Mouse (Mus musculus) lung, postnatal 0 days (tissue): ENCODE data around the gene Plxnb2. TPM values are rescaled to one million over a fixed set of nuclear protein-coding genes. Genes with fewer than 3 reads are reported as not detected.

Experiments
- ATAC-seq: fragments of 200-750 bp; cut with Nextera tagmentation; 2 replicates; pipeline ENCODE4 v1.8.0; 2017; ENCODE audit warnings: moderate library complexity
- DNase-seq: peaks from one replicate; pipeline ENCODE4 v3.0.0-alpha.2; 2016; ENCODE audit warnings: low spot score
- H3K27ac ChIP-seq: fragments of 300-500 bp; sonication (generic); 2 replicates; pipeline ENCODE4 v1.5.1; 2014; ENCODE audit warnings: antibody characterized with exemption, mild to moderate bottlenecking, low read length, mixed read lengths
- H3K27me3 ChIP-seq: fragments of 300-500 bp; sonication (generic); replicated peaks from 2 replicates; pipeline ENCODE4 v1.6.1; 2014; ENCODE audit warnings: low read length, mixed read lengths; ENCODE audit not compliant: insufficient read depth
- H3K36me3 ChIP-seq: fragments of 300-500 bp; sonication (generic); 2 replicates; pipeline ENCODE4 v1.6.1; 2014; ENCODE audit warnings: low read length, mixed read lengths; ENCODE audit not compliant: insufficient read depth
- H3K4me1 ChIP-seq: fragments of 300-500 bp; sonication (generic); 2 replicates; pipeline ENCODE4 v1.6.1; 2014; ENCODE audit warnings: antibody characterized with exemption, low read depth, low read length, mixed read lengths; ENCODE audit not compliant: insufficient read depth
- H3K4me2 ChIP-seq: fragments of 300-500 bp; sonication (generic); replicated peaks from 2 replicates; pipeline ENCODE4 v1.6.1; 2014; ENCODE audit warnings: low read depth, mild to moderate bottlenecking, low read length, moderate library complexity, mixed read lengths
- H3K4me3 ChIP-seq: fragments of 300-500 bp; sonication (generic); 2 replicates; pipeline ENCODE4 v1.5.1; 2014; ENCODE audit warnings: low read depth, low read length
- H3K9ac ChIP-seq: fragments of 300-500 bp; sonication (generic); replicated peaks from 2 replicates; pipeline ENCODE4 v1.6.1; 2014; ENCODE audit warnings: low read depth, mild to moderate bottlenecking
- H3K9me3 ChIP-seq: fragments of 300-500 bp; sonication (generic); 2 replicates; pipeline ENCODE4 v1.6.1; 2016; ENCODE audit warnings: low read length, mixed read lengths
- CTCF ChIP-seq: IDR thresholded peaks from 2 replicates; pipeline ENCODE4 v1.5.1; 2016; ENCODE audit warnings: antibody characterized with exemption, mild to moderate bottlenecking
- EP300 ChIP-seq: IDR thresholded peaks from 2 replicates; pipeline ENCODE4 v1.6.1; 2016; ENCODE audit warnings: antibody characterized with exemption, mild to moderate bottlenecking, control low read depth
- WGBS: fragments of 180-500 bp; shearing (Covaris S2); extraction: QIAGEN DNeasy Blood & Tissue Kit; methylation state at CpG from one replicate; pipeline ENCODE4 v1.1.7; 2014; 5-methylcytosine and 5-hydroxymethylcytosine counted together
- polyA plus RNA-seq: library from polyadenylated mRNA; unstranded; fragments of >200 nt; fragmentation: Nextera tagmentation; extraction: Ambion mirVana; gene quantifications from 2 replicates; pipeline ENCODE4 v1.2.1, GENCODE M21; 2015

Plxnb2 gene
- polyA plus RNA-seq, 1 experiment from 2014 or later, result 73.1 TPM

- Histone ChIP-seq H3K36me3 (no peaks in the 10 kb centered on the region), H3K9ac (no peak overlapping the region), H3K9me3 (no peaks in the 10 kb centered on the region), H3K27ac (no peak overlapping the region), H3K4me1 (peaks cover 12% of the 10 kb centered on the region; the same call in 1 of the 2 replicates), H3K4me2 (no peak overlapping the region), H3K27me3 (no peaks in the 10 kb centered on the region), H3K4me3 (no peak overlapping the region)
- TF ChIP-seq EP300, result no peak
- TF ChIP-seq CTCF, result no peak
- DNase-seq, result no peak
- ATAC-seq, result no peak
Measured at GRCm38 (mm10) chr15:89130245-89130644, 50.3 kb downstream of the Plxnb2 start.

- Histone ChIP-seq H3K36me3 (no peaks in the 10 kb centered on the region), H3K4me3 (peak within 1 kb of the TSS; percentile 51), H3K27me3 (no peaks in the 10 kb centered on the region), H3K4me1 (peaks cover 12% of the 10 kb centered on the region; the same call in 1 of the 2 replicates), H3K9ac (peak within 1 kb of the TSS; percentile 68), H3K27ac (peak within 1 kb of the TSS; percentile 78), H3K4me2 (peak within 1 kb of the TSS; percentile 60), H3K9me3 (no peaks in the 10 kb centered on the region)
- ATAC-seq (peak; percentile 88), DNase-seq (peak; percentile 89)
- 3% methylated on average over 36 of the region's 36 CpGs for WGBS
- TF ChIP-seq CTCF, result peak; percentile 96
- no peak; the same call in 1 of the 2 replicates for TF ChIP-seq EP300
Measured at GRCm38 (mm10) chr15:89128382-89129350, 51.9 kb downstream of the Plxnb2 start, which contains the start of gene Hdac10. TSS of gene Hdac10 (minus strand) at chr15:89128700.

- Histone ChIP-seq H3K27ac (no peak overlapping the region), H3K4me3 (no peak overlapping the region), H3K9me3 (no peaks in the 10 kb centered on the region), H3K36me3 (no peaks in the 10 kb centered on the region), H3K9ac (no peak overlapping the region), H3K4me2 (peak overlapping the region; percentile 60), H3K27me3 (no peaks in the 10 kb centered on the region), H3K4me1 (peaks cover 18% of the 10 kb centered on the region; the same call in 1 of the 2 replicates)
- no peak for DNase-seq
- 76% methylated on average over 8 of the region's 8 CpGs for WGBS
- TF ChIP-seq EP300 (no peak), CTCF (no peak)
- no peak for ATAC-seq
Measured at GRCm38 (mm10) chr15:89127364-89127940, 53.1 kb downstream of the Plxnb2 start.

DNA sequence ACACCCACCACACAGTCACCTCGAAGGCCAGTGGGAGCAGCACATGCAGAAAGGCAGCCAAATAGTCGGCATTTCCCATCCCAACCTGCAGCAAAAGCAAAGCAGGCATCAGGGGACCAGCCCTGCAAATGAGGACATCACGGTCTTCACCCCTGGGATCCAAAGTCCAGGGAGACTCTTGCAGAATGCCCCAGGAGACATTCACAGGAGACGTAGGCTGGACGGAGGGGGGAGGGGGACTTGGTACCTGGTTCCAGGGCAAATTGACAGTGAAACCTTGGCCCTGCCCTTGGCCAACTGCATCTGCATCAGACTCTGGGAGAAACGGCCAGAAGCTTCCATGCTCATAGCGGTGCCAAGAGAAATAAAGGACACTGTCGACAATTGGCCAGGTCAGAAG, 54.0 kb downstream of the Plxnb2 start:
- Histone ChIP-seq H3K4me3 (no peak overlapping the region), H3K27ac (no peak overlapping the region), H3K9ac (no peak overlapping the region), H3K36me3 (no peaks in the 10 kb centered on the region), H3K4me1 (peaks cover 26% of the 10 kb centered on the region; the same call in 1 of the 2 replicates), H3K9me3 (no peaks in the 10 kb centered on the region), H3K4me2 (no peak overlapping the region), H3K27me3 (no peaks in the 10 kb centered on the region)
- no peak for DNase-seq
- WGBS, result 91% methylated on average over 8 of the region's 8 CpGs
- no peak for ATAC-seq
- TF ChIP-seq EP300, result no peak
- no peak for TF ChIP-seq CTCF

DNA sequence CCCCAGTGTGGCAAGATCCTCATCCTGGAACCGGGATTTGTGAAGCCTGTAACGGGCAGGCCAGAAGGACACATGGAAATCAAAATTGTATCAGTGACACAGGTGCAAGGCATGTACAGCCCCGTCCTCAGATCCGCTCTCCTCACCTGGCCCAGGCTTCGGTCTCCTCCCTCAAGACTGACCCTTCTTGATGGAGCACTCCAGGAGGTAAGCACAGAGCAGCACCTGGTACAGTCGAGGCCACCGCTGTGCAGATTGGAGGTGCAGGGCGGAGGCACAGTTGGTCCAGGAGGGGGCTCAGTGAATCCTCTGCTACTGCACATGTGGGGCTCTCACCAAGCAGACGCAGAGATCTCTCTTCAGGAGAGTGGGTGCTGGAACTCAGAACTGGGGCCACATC, 55.2 kb downstream of the Plxnb2 start:
- Histone ChIP-seq H3K27me3 (no peaks in the 10 kb centered on the region), H3K4me1 (peaks cover 26% of the 10 kb centered on the region; the same call in 1 of the 2 replicates), H3K27ac (no peak overlapping the region), H3K9ac (no peak overlapping the region), H3K36me3 (no peaks in the 10 kb centered on the region), H3K4me2 (no peak overlapping the region), H3K9me3 (no peaks in the 10 kb centered on the region), H3K4me3 (no peak overlapping the region)
- 90% methylated on average over 9 of the region's 9 CpGs for WGBS
- DNase-seq, result no peak
- TF ChIP-seq CTCF (no peak), EP300 (no peak)
- ATAC-seq, result no peak

DNA sequence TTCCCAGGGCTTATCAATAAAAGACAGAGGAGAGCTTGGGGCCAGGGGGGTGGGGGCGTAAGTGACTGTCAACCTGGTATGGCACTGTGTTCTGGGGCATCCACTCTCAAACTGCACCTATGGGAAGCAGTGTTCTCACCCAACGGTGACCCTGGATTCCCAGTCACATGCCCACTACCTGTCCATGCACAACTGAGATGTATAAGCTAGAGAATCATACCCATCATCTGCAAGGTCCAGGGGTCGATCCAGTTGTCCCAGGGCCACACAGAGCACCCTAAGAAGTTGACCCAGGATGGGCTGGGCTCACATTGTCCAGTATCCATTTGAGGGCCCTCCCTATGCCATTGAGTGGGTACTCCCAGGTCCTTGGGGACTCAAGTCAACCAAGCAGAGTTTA, 56.3 kb downstream of the Plxnb2 start:
- Histone ChIP-seq H3K4me2 (no peak overlapping the region), H3K4me1 (peaks cover 26% of the 10 kb centered on the region; the same call in 1 of the 2 replicates), H3K27me3 (no peaks in the 10 kb centered on the region), H3K4me3 (no peak overlapping the region), H3K9me3 (no peaks in the 10 kb centered on the region), H3K27ac (no peak overlapping the region), H3K36me3 (no peaks in the 10 kb centered on the region), H3K9ac (no peak overlapping the region)
- TF ChIP-seq EP300 (no peak), CTCF (no peak)
- WGBS, result 95% methylated on average over 3 of the region's 3 CpGs
- ATAC-seq, result no peak
- no peak for DNase-seq
